Mouse (Mus musculus): ENCODE measurements around the gene Gm20671.
"Not testable (repeated sequence)": the region's sequence is repeated elsewhere in the genome, so short reads cannot be mapped to it uniquely, and the experiment has no call there.

Gm20671 gene

DNA sequence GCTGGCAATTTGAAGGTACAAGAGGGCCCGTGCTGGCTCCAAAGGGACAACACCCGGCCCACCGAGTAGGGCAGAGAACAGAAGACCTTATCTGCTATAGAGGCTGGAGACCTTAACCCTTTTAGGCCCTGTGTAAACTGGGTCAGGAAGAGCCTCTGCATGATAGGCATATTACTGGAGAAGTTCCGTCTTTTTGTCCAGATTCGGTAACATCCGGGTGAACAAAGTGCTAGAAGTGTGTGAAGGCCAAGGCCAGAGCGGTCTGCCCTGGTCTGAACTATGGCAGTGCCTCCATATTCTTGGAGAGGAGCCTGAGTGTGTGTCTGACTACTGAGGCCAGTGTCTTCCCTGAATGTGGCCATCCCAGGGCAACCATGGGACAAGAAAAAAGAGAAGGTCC lies at the start of gene Gm20671:
TSS of gene Gm20671 (minus strand) at position 101 of the 400 bp plus-strand sequence.
- DNase-seq (ENCODE audit: low spot score in 2 of 2), result no peak

GRCm38 (mm10) chr5:32872346-32872745 lies 45.4 kb upstream of the Gm20671 start:
- no peak for DNase-seq (ENCODE audit: low spot score in 2 of 2)

- DNase-seq (ENCODE audit: low spot score in 2 of 2), result no peak
These were observed 42.6 kb upstream of the Gm20671 start for GRCm38 (mm10) chr5:32869389-32870024.

DNA sequence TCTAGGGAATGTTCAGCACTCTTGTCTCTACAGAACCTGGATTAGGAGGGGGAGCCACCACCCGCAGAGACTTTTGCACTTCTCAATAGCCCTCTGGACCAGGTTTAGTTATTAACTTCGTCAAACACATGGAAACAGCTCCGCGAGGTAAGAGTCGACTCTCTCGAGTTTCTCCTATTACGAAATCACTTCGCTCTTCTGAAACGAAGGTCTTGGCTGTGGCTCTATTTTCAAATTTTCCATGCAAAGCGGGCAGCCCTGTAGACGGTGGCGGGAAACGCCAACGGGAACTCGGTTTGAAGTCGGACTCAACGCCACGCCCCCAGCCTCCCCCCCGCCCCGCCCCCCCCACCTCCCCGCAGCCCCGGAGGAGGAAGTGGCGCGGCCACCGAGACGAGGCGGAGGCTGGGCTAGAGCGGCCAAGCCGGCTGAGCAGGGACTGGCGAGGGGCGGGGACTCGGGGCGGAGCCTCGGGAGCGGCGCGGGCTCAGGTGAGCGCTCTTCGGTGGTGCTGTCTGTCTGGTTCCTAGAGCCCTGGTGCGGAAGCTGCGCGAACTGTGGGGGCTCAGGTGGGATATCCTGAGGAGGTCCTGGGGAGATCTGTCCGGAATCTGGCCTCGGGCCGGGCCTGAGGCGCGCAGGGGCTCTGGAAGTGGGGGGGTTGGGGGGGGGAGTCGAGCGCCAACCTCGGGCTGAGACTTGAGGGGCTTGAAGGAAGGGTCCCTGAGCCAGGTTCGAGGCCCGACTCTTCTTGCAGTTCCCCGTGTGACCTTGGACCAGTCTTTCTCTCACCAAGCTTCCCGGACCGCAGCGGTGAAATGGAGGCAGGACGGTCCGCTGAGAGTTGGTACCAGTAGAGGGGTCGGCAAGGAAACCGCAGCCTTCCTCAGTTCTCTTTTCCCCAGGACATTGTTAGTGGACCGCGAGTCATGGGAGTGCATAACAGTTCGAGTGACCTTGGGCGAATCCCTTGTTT lies 36.6 kb upstream of the Gm20671 start, which contains the start of gene Depdc5:
TSS of gene Depdc5 (plus strand) at position 449 of the 976 bp plus-strand sequence.
- DNase-seq (ENCODE audit: low spot score in 2 of 2), result peak; percentile 65 to 86

DNA sequence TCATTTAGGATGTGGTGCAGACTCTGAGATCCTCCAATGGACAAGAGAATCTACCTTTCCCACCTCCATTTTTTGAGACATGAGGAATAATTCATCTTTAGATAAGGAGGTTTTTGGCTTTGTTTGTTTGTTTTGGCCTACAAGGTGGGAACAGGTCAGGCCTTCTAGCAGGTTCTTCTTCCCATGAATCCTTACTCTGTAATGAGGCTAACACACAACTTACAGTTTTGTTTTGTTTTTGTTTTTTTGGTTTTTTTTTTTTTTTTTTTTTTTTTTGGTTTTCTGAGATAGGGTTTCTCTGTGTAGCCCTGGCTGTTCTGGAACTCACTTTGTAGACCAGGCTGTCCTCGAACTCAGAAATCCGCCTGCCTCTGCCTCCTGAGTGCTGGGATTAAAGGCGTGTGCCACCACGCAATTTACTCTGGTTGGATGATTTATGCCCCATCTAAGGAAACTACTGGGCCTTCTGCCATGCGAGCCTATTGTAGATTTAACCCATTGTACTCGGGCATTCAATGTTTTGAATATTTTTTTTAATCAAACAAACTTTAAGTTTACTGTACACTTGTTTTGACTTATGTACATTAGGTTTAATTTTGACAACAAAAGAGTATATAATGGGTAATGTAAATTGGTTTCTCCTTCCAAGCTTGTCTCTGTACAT lies 35.7 kb upstream of the Gm20671 start:
- DNase-seq (ENCODE audit: low spot score in 2 of 2), result no peak

DNA sequence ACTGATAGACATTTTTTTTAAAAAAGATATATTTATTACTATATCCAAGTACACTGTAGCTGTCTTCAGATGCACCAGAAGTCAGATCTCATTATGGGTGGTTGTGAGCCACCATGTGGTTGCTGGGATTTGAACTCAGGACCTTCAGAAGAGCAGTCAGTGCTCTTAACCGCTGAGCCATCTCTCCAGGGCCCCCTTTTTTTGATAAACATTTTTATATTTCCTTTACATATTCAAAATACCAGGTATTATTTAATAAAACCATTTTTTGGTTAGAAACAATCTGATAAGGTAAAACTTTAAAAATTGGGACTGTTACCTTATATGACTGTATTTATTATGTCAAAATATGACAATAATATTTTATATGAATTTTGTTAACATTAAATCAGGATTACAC lies 34.2 kb upstream of the Gm20671 start:
- DNase-seq (ENCODE audit: low spot score in 2 of 2), result no peak

DNA sequence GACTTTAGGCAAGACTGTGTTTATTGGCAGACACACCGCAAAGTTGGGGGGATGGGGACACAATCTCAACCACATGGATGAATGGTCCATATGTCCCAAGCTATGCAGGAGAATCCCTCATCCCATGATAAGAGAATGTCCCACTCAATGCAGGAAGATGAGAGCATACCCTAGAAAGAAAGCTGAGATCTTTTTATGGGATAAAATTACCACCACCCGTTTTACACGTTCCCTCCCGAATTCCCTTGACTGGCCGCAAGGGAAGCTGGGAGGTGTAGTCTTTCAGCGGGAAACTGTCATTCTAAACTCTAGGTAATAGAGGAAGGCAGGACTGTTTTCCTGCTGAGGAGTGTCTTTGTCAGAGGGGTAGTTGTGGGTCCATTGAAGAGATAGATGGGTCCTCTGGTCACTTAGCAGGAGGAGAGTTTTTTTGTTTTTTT lies 30.9 kb upstream of the Gm20671 start:
- DNase-seq (ENCODE audit: low spot score in 2 of 2), result peak in 1 of 2 experiments; percentile 13

DNA sequence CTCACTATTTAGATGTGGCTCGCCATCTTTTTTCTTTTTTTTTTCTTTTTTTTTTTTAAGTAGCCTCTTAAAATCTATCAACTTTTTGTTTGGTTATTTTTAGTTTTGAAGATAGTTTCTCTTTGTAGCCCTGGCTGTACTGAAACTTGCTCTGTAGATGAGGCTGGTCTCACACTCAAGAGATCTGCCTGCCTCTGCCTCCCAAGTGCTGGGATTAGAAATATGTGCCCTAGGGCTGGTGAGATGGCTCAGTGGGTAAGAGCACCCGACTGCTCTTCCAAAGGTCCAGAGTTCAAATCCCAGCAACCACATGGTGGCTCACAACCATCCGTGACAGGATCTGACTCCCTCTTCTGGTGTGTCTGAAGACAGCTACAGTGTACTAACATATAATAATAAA lies 28.4 kb upstream of the Gm20671 start:
- DNase-seq (ENCODE audit: low spot score in 2 of 2), result not testable (repeated sequence)

DNA sequence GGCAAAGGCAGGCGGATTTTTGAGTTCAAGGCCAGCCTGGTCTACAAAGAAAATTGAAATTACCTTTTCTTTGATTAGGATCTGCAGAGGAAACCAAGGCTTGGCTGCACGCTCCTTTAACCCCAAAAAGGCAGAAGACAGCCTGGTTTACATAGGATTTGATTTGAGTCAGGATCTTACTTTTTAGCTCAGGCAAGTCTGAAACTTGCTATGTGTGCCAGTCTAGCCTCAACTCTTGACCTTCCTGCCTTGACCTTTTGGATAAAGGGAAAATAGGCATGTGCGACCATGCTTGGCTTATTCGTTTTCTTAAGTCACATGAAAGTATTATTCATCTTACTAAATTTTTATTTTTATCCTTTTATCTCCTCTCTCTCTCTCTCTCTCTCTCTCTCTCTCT lies 27.9 kb upstream of the Gm20671 start:
- DNase-seq (ENCODE audit: low spot score in 2 of 2), result no peak

- DNase-seq (ENCODE audit: low spot score in 2 of 2), result peak; percentile 99 to 100
These were observed 27.0 kb upstream of the Gm20671 start, which contains the start of gene Prr14l for GRCm38 (mm10) chr5:32853731-32854507. Gene Prr14l, minus strand, starts transcription at chr5:32854256.

DNA sequence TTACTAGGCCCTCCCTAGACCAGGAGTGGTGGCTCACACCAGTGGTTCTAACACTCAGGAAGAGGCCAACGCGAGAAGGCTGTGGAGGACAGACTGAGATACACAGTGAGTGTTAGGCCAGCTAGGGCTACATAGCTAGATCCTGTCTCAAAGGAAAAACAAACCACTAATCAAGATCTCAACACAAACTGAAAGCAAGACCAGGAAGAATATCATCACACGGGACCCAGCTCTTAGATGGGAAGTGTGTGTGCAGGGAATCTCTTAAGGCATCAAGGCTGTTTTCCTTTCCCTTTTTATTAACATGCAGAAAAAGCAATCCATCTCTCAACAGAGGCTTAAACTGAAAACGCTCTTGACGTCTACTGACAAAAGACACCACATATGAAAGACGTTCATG lies 25.1 kb upstream of the Gm20671 start:
- DNase-seq (ENCODE audit: low spot score in 2 of 2), result no peak

- DNase-seq (ENCODE audit: low spot score in 2 of 2), result not testable (repeated sequence)
These were observed 22.7 kb upstream of the Gm20671 start for GRCm38 (mm10) chr5:32849580-32849979.

GRCm38 (mm10) chr5:32849178-32849577 lies 22.3 kb upstream of the Gm20671 start:
- no peak for DNase-seq (ENCODE audit: low spot score in 2 of 2)

GRCm38 (mm10) chr5:32840029-32840428 lies 13.1 kb upstream of the Gm20671 start:
- DNase-seq (ENCODE audit: low spot score in 2 of 2), result no peak

DNA sequence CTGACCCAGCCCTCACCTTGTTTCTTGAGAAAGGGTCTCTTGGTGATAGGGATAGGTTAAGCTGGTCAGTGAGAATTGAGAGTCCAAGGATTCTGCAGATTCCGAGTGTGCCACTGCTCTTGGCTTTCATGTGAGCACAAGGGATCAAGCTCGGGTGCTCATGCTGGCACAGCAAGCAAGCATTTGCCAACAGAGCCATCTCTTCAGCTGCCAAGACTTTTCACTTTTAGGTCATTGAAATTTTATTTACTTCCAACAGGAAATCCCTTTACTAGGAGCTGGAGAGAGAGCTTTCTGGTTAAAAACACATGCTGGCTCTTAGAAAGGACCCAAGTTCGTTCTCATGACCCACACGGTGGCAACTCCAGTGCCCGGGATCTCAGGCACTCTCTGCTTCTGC lies 10.1 kb upstream of the Gm20671 start:
- DNase-seq (ENCODE audit: low spot score in 2 of 2), result no peak

- no peak for DNase-seq (ENCODE audit: low spot score in 2 of 2)
These were observed 7.6 kb upstream of the Gm20671 start for GRCm38 (mm10) chr5:32834497-32834896.

GRCm38 (mm10) chr5:32830054-32830453 lies 3.1 kb upstream of the Gm20671 start:
- no peak for DNase-seq (ENCODE audit: low spot score in 2 of 2)

- DNase-seq (ENCODE audit: low spot score in 2 of 2), result not testable (repeated sequence)
These were observed 1.9 kb upstream of the Gm20671 start for GRCm38 (mm10) chr5:32828766-32829165.

GRCm38 (mm10) chr5:32820471-32820870 lies 6.4 kb downstream of the Gm20671 start:
- DNase-seq (ENCODE audit: low spot score in 2 of 2), result no peak

DNA sequence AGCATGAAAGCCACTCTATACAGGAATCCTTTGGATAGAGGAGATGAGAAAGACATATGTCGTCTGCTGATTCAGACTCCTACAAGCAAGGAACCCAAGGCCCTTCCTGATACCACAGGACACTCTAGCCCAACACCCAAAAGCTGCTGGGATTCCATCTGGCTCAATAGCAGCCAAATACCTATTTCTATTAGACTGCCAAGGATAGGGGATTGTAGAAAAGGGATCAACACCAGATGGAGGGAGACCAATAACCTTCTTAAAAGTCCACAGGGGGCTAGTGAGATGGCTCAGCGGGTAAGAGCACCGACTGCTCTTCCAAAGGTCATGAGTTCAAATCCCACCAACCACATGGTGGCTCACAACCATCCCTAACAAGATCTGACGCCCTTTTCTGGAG lies 11.5 kb downstream of the Gm20671 start:
- DNase-seq (ENCODE audit: low spot score in 2 of 2), result no peak

DNA sequence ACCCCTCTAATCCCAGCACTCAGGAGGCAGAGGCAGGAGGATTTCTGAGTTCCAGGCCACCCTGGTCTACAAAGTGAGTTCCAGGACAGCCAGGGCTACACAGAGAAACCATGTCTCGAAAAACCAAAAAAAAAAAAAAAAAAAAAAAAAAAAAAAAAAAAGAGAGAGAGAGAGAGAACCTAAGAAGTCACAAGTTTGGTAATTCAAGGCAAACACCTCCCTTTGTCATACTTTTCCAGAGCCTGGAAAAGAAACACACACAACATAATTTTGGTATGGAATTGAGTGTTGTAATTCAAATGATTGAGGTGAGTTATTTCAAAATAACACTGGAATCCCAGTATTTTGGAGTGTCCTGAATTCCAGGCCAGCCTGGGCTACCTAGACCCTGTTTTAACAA lies 40.5 kb downstream of the Gm20671 start:
- DNase-seq (ENCODE audit: low spot score in 2 of 2), result not testable (repeated sequence)
